Mouse (Mus musculus): ENCODE data around the gene Disp2. TPM values are rescaled to one million over a fixed set of nuclear protein-coding genes. Genes with fewer than 3 reads are reported as not detected.

Disp2 gene
- total and polyA plus RNA-seq, 3 experiments, result 0.03 to 0.16 TPM; not detected in 1

GRCm38 (mm10) chr2:118812724-118813123 lies 33.2 kb downstream of the Disp2 start:
- Histone ChIP-seq H3K36me3 (replicated peaks) (peaks cover 23% of the 10 kb centered on the region), H3K9me3 (replicated peaks) (no peaks in the 10 kb centered on the region), H3K4me1 (ENCODE audit: insufficient read depth, low read depth, low read length) (peaks cover 31% of the 10 kb centered on the region), H3K4me3 (ENCODE audit: low read depth, low read length) (no peak overlapping the region), H3K27me3 (ENCODE audit: insufficient read depth, low read length) (peaks cover 12% of the 10 kb centered on the region)
- TF ChIP-seq CTCF (IDR thresholded peaks at IDR 0.05; ENCODE audit: low read depth, low read length) (no peak), TAL1 (conservative IDR thresholded peaks at IDR 0.05; ENCODE audit: low read depth, low read length) (no peak), POLR2AphosphoS5 (IDR thresholded peaks at IDR 0.05; ENCODE audit: insufficient replicate concordance, low read depth, low read length) (no peak), GATA2 (IDR thresholded peaks at IDR 0.05; ENCODE audit: borderline replicate concordance, low read depth, low read length) (no peak), GATA1 (IDR thresholded peaks at IDR 0.05; ENCODE audit: borderline replicate concordance, low read length) (no peak)
- no peak for DNase-seq (ENCODE audit: low spot score)
- ATAC-seq (ENCODE audit: extremely low read depth, insufficient number of reproducible peaks, low FRiP score, poor library complexity, severe bottlenecking), result no peak

- peak; percentile 93 for ATAC-seq (ENCODE audit: extremely low read depth, insufficient number of reproducible peaks, low FRiP score, poor library complexity, severe bottlenecking)
- H3K27me3 ChIP-seq (ENCODE audit: insufficient read depth, low read length), result peaks cover 12% of the 10 kb centered on the region
- peak within 1 kb of the TSS; percentile 96 for H3K4me3 ChIP-seq (ENCODE audit: low read depth, low read length)
- peaks cover 31% of the 10 kb centered on the region for H3K4me1 ChIP-seq (ENCODE audit: insufficient read depth, low read depth, low read length)
- TF ChIP-seq GATA2 (IDR thresholded peaks at IDR 0.05; ENCODE audit: borderline replicate concordance, low read depth, low read length), result no peak
- no peak for TF ChIP-seq POLR2AphosphoS5 (IDR thresholded peaks at IDR 0.05; ENCODE audit: insufficient replicate concordance, low read depth, low read length)
- no peak for TF ChIP-seq CTCF (IDR thresholded peaks at IDR 0.05; ENCODE audit: low read depth, low read length)
- no peak for TF ChIP-seq TAL1 (conservative IDR thresholded peaks at IDR 0.05; ENCODE audit: low read depth, low read length)
- no peak for TF ChIP-seq GATA1 (IDR thresholded peaks at IDR 0.05; ENCODE audit: borderline replicate concordance, low read length)
- DNase-seq (ENCODE audit: low spot score), result peak; percentile 82
- H3K36me3 ChIP-seq (replicated peaks), result peaks cover 38% of the 10 kb centered on the region
- peaks cover 2% of the 10 kb centered on the region; the same call in 1 of the 2 replicates for H3K9me3 ChIP-seq (replicated peaks)
Observed at GRCm38 (mm10) chr2:118813981-118814836, 34.7 kb downstream of the Disp2 start, which contains the start of gene Knstrn. Knstrn (plus strand) TSS chr2:118814003.

DNA sequence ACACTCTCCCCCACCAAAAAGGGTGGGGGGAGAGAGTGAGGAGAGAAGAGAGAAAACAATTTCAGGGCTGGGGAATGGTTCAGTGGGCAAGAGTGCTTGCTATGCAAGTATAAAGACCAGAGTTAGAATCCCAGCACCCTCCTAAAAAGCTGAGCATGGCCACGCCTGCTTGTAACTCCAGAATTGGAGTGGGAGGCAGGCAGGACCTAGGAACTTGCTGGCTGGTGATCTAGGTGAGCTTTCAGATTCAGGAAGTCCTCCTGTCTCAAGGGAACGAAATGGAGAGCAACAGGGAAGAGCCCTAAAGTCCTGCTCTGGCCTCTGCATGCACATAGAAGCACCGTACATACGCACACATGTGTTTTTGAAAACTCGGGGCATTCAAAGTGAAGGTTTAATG lies 43.3 kb downstream of the Disp2 start:
- H3K36me3 ChIP-seq (replicated peaks), result peaks cover 85% of the 10 kb centered on the region
- no peak overlapping the region for H3K4me3 ChIP-seq (ENCODE audit: low read depth, low read length)
- ATAC-seq (ENCODE audit: extremely low read depth, insufficient number of reproducible peaks, low FRiP score, poor library complexity, severe bottlenecking) (no peak), DNase-seq (ENCODE audit: low spot score) (no peak)
- H3K4me1 ChIP-seq (ENCODE audit: insufficient read depth, low read depth, low read length), result no peaks in the 10 kb centered on the region
- TF ChIP-seq GATA2 (IDR thresholded peaks at IDR 0.05; ENCODE audit: borderline replicate concordance, low read depth, low read length) (no peak), CTCF (IDR thresholded peaks at IDR 0.05; ENCODE audit: low read depth, low read length) (no peak), POLR2AphosphoS5 (IDR thresholded peaks at IDR 0.05; ENCODE audit: insufficient replicate concordance, low read depth, low read length) (no peak), GATA1 (IDR thresholded peaks at IDR 0.05; ENCODE audit: borderline replicate concordance, low read length) (no peak), TAL1 (conservative IDR thresholded peaks at IDR 0.05; ENCODE audit: low read depth, low read length) (no peak)
- H3K27me3 ChIP-seq (ENCODE audit: insufficient read depth, low read length), result no peaks in the 10 kb centered on the region
- H3K9me3 ChIP-seq (replicated peaks), result peaks cover 16% of the 10 kb centered on the region

GRCm38 (mm10) chr2:118824396-118824795 lies 44.9 kb downstream of the Disp2 start:
- H3K4me1 ChIP-seq (ENCODE audit: insufficient read depth, low read depth, low read length), result no peaks in the 10 kb centered on the region
- peaks cover 84% of the 10 kb centered on the region for H3K36me3 ChIP-seq (replicated peaks)
- peaks cover 12% of the 10 kb centered on the region for H3K9me3 ChIP-seq (replicated peaks)
- no peak overlapping the region for H3K4me3 ChIP-seq (ENCODE audit: low read depth, low read length)
- no peaks in the 10 kb centered on the region for H3K27me3 ChIP-seq (ENCODE audit: insufficient read depth, low read length)
- ATAC-seq (ENCODE audit: extremely low read depth, insufficient number of reproducible peaks, low FRiP score, poor library complexity, severe bottlenecking) (no peak), DNase-seq (ENCODE audit: low spot score) (no peak)
- TF ChIP-seq CTCF (IDR thresholded peaks at IDR 0.05; ENCODE audit: low read depth, low read length), result no peak
- no peak for TF ChIP-seq GATA2 (IDR thresholded peaks at IDR 0.05; ENCODE audit: borderline replicate concordance, low read depth, low read length)
- TF ChIP-seq POLR2AphosphoS5 (IDR thresholded peaks at IDR 0.05; ENCODE audit: insufficient replicate concordance, low read depth, low read length), result no peak
- TF ChIP-seq GATA1 (IDR thresholded peaks at IDR 0.05; ENCODE audit: borderline replicate concordance, low read length), result no peak
- no peak for TF ChIP-seq TAL1 (conservative IDR thresholded peaks at IDR 0.05; ENCODE audit: low read depth, low read length)

DNA sequence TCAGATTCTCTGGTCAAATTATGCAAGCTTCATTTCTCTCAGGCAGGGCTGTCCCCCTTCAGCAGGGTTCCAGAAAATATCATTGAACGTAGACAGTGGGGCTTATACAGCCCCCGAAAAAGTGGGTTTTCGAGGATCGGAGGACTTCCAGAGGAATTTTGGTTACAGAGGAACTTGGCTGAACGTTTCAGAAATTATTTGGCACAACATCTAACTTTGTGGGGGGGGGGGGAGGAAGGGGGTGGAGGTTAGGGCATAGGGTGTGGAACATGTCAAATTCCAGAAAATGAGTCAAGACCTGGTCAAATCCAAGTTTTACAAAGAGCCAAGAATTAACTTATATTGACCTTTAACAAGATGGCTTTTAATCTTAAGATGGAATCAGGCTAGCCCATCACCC lies 49.6 kb downstream of the Disp2 start:
- no peak for DNase-seq (ENCODE audit: low spot score)

GRCm38 (mm10) chr2:118834061-118834460 lies 54.5 kb downstream of the Disp2 start:
- no peak overlapping the region for H3K4me3 ChIP-seq (ENCODE audit: low read depth, low read length)
- no peaks in the 10 kb centered on the region for H3K27me3 ChIP-seq (ENCODE audit: insufficient read depth, low read length)
- H3K9me3 ChIP-seq (replicated peaks), result no peaks in the 10 kb centered on the region
- H3K36me3 ChIP-seq (replicated peaks), result peaks cover 76% of the 10 kb centered on the region
- ATAC-seq (ENCODE audit: extremely low read depth, insufficient number of reproducible peaks, low FRiP score, poor library complexity, severe bottlenecking) (no peak), DNase-seq (ENCODE audit: low spot score) (no peak)
- peaks cover 3% of the 10 kb centered on the region for H3K4me1 ChIP-seq (ENCODE audit: insufficient read depth, low read depth, low read length)
- TF ChIP-seq POLR2AphosphoS5 (IDR thresholded peaks at IDR 0.05; ENCODE audit: insufficient replicate concordance, low read depth, low read length) (no peak), CTCF (IDR thresholded peaks at IDR 0.05; ENCODE audit: low read depth, low read length) (no peak), GATA2 (IDR thresholded peaks at IDR 0.05; ENCODE audit: borderline replicate concordance, low read depth, low read length) (no peak)

More for the DNA sequence above, 49.6 kb downstream of the Disp2 start:
- TF ChIP-seq POLR2AphosphoS5 (IDR thresholded peaks at IDR 0.05; ENCODE audit: insufficient replicate concordance, low read depth, low read length), result no peak
- no peak for TF ChIP-seq GATA2 (IDR thresholded peaks at IDR 0.05; ENCODE audit: borderline replicate concordance, low read depth, low read length)
- TF ChIP-seq GATA1 (IDR thresholded peaks at IDR 0.05; ENCODE audit: borderline replicate concordance, low read length), result no peak
- no peak for TF ChIP-seq TAL1 (conservative IDR thresholded peaks at IDR 0.05; ENCODE audit: low read depth, low read length)
- no peak for TF ChIP-seq CTCF (IDR thresholded peaks at IDR 0.05; ENCODE audit: low read depth, low read length)
- H3K4me1 ChIP-seq (ENCODE audit: insufficient read depth, low read depth, low read length), result no peaks in the 10 kb centered on the region
- no peak for ATAC-seq (ENCODE audit: extremely low read depth, insufficient number of reproducible peaks, low FRiP score, poor library complexity, severe bottlenecking)
- no peaks in the 10 kb centered on the region for H3K27me3 ChIP-seq (ENCODE audit: insufficient read depth, low read length)
- no peak overlapping the region for H3K4me3 ChIP-seq (ENCODE audit: low read depth, low read length)
- H3K36me3 ChIP-seq (replicated peaks), result peaks cover 92% of the 10 kb centered on the region
- H3K9me3 ChIP-seq (replicated peaks), result no peaks in the 10 kb centered on the region

Measured in G1E (cell line).